Mouse (Mus musculus) small intestine, adult 2 months (tissue): ENCODE results near the gene Btnl6. TPM values are rescaled to one million over a fixed set of nuclear protein-coding genes. Genes with fewer than 3 reads are reported as not detected.
"Not testable (repeated sequence)": the region's sequence is repeated elsewhere in the genome, so short reads cannot be mapped to it uniquely, and the experiment has no call there.

ENCODE experiments used
- H3K27ac ChIP-seq: fragments of 200-500 bp; 2 replicates; pipeline ENCODE4 v1.5.1; 2012; ENCODE audit warnings: low read depth, low read length, control low read depth, inconsistent platforms; ENCODE audit not compliant: insufficient read depth
- H3K27me3 ChIP-seq: fragments of 200-500 bp; 2 replicates; pipeline ENCODE4 v1.6.1; 2012; ENCODE audit warnings: mild to moderate bottlenecking, moderate library complexity, low read length, inconsistent platforms; ENCODE audit not compliant: control insufficient read depth, insufficient read depth
- H3K36me3 ChIP-seq: fragments of 200-500 bp; 2 replicates; pipeline ENCODE4 v1.6.1; 2012; ENCODE audit warnings: mild to moderate bottlenecking, low read length, control low read depth, inconsistent platforms; ENCODE audit not compliant: control insufficient read depth, insufficient read depth
- H3K4me1 ChIP-seq: fragments of 200-500 bp; 2 replicates; pipeline ENCODE4 v1.6.1; 2012; ENCODE audit warnings: low read length, inconsistent platforms, mixed read lengths; ENCODE audit not compliant: control insufficient read depth, insufficient read depth, insufficient read length
- H3K4me3 ChIP-seq: fragments of 200-500 bp; 2 replicates; pipeline ENCODE4 v1.5.1; 2012; ENCODE audit warnings: low read depth, mild to moderate bottlenecking, control low read depth, inconsistent platforms, low read length, moderate library complexity
- CTCF ChIP-seq: fragments of 200-500 bp; IDR thresholded peaks from 2 replicates; pipeline ENCODE4 v1.5.1; 2012; ENCODE audit warnings: low read depth, mild to moderate bottlenecking, control low read depth, inconsistent platforms, low read length, moderate library complexity, mixed read lengths; ENCODE audit not compliant: insufficient replicate concordance, insufficient read length; ENCODE audit errors: extremely low read depth
- POLR2A ChIP-seq: fragments of 200-500 bp; IDR thresholded peaks from 2 replicates; pipeline ENCODE4 v1.6.1; 2012; ENCODE audit warnings: low read depth, mild to moderate bottlenecking, control low read depth, inconsistent platforms, low read length, moderate library complexity
- WGBS: fragments of 180-500 bp; shearing (Covaris S2); methylation state at CpG from one replicate; pipeline ENCODE4 v1.1.7; 2018; 5-methylcytosine and 5-hydroxymethylcytosine counted together
- polyA plus RNA-seq: library from polyadenylated mRNA; depleted of rRNA; stranded (reverse); fragments of >200 nt; gene quantifications from 2 replicates; pipeline ENCODE4 v1.2.3, GENCODE M21; 2012

Btnl6 gene
- polyA plus RNA-seq, 1 experiment = 104 TPM

DNA sequence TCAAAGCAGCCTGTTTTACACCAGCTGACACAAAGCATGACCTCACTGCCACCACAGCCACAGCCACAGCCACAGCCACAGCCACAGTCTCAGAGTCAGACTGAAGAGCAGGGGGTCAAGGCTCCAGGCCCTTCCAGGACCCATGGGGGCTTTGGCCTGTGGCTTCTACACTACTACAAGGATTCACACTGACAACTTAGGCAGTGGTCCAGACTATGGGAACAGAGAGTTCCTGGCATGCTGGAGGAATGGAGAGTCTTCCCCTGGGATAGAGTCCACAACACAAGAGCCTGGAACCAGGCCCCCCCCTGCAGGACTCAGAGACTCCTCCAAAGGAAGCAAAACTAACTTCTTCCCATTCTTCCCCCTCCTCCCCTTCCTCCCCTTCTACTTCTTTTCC lies 9.6 kb downstream of the Btnl6 start:
- H3K4me3 ChIP-seq = no peak overlapping the region
- no peaks in the 10 kb centered on the region for H3K4me1 ChIP-seq
- TF ChIP-seq POLR2A (no peak), CTCF (no peak)
- no peak overlapping the region for H3K27ac ChIP-seq
- no peaks in the 10 kb centered on the region for H3K27me3 ChIP-seq
- peaks cover 47% of the 10 kb centered on the region for H3K36me3 ChIP-seq

DNA sequence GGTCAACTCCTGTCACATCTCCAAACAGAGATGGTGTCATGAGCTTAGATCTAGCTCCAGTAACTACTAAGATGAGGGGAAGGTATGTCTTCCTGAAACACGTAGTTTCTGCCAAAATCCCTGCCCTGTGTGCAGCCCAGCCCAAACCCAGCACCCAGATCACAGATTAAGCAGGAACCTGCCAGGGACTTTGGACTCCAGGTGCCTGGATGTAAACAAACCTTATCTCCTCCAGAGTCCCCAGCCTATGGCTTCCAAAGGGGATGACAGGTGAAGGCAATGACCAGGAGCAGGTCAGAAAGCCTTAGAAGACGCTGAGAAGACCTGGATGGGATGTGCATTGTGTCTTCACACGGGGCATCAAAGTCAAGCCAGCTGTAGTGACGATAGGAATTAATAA lies 19.4 kb downstream of the Btnl6 start:
- WGBS = 9% methylated on average over 4 of the region's 4 CpGs
- not testable (repeated sequence) for H3K4me1 ChIP-seq, H3K27me3 ChIP-seq, H3K4me3 ChIP-seq
- Histone ChIP-seq H3K36me3 (peaks cover 22% of the 10 kb centered on the region), H3K27ac (peak overlapping the region; percentile 89)

GRCm38 (mm10) chr17:34497319-34497718 lies 19.8 kb downstream of the Btnl6 start:
- Histone ChIP-seq H3K36me3 (peaks cover 26% of the 10 kb centered on the region), H3K4me3 (peak overlapping the region; percentile 81), H3K27ac (peak overlapping the region; percentile 96)
- 18% methylated on average over 3 of the region's 3 CpGs for WGBS
- H3K4me1 ChIP-seq, H3K27me3 ChIP-seq: not testable (repeated sequence)

DNA sequence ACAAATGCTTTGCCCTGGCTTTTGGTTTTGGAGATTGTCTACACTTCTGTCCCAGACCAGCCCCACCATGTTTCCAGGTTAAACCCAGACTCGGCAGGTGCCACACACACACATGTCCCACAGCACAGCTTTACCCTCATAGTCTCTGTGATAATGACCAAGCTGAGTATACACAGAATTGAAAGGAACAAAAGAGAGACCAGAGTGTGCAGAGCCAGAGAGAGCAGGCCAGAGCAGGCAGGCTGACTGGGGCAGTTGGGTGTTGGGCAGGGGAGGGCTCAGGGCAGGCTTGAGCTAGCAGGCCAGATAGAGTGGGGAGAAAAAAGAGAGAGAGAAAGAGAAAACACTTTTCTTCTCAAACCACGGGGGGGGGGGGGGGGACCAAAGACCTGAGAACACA lies 20.6 kb downstream of the Btnl6 start:
- peak overlapping the region; percentile 96 for H3K27ac ChIP-seq
- peaks cover 6% of the 10 kb centered on the region; the same call in 1 of the 2 replicates for H3K4me1 ChIP-seq
- H3K27me3 ChIP-seq = no peaks in the 10 kb centered on the region
- WGBS = 31% methylated on average over 2 of the region's 2 CpGs
- peak overlapping the region; percentile 81 for H3K4me3 ChIP-seq
- H3K36me3 ChIP-seq = peaks cover 31% of the 10 kb centered on the region
- TF ChIP-seq POLR2A = no peak
- TF ChIP-seq CTCF = no peak

DNA sequence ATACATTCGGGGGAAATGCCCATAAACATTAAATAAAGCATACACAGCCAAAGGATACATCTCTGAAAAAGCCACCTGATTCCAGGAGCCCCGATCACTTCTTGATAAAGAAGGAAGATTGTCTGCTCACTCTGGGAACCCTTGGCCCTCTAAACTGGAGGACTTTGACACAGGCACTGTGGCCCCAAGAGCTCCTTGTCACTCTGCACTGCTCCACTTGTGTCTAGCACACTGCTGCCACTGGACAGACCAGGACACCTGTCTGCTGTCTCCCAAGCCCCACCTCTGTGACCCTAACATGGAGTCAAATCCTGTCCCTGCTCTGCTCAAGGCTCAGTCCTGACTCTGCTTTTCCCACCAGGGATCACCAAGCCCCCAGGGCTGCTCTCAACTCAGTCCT lies 22.0 kb downstream of the Btnl6 start:
- H3K4me1 ChIP-seq, H3K27me3 ChIP-seq: not testable (repeated sequence)
- H3K27ac ChIP-seq = peak overlapping the region; percentile 96
- peaks cover 38% of the 10 kb centered on the region for H3K36me3 ChIP-seq
- peak; percentile 41; the same call in 1 of the 2 replicates for TF ChIP-seq POLR2A
- WGBS = 30% methylated on average over 2 of the region's 2 CpGs
- H3K4me3 ChIP-seq = peak overlapping the region; percentile 81

DNA sequence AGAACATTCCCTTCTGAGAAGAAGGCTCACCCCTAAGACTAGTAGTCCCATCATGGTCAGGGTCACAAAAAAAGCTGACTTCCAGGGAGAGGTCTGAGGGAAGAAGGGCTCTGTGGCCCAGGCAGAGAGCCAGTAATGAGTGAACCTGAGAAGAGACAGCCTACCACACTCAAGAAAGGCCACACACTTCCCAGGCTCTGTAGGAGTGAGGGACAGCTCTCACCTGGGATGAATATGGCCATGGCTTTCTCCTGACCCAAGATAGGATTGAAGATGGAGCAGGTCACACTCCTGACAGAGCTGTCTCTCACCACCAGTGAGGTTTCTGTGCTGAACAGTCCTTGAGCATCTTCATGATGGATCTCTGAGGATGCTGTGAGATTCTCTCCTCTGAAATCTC lies 24.4 kb downstream of the Btnl6 start:
- Histone ChIP-seq H3K4me1 (peaks cover 6% of the 10 kb centered on the region; the same call in 1 of the 2 replicates), H3K27ac (no peak overlapping the region), H3K27me3 (no peaks in the 10 kb centered on the region), H3K4me3 (no peak overlapping the region), H3K36me3 (peaks cover 56% of the 10 kb centered on the region)
- no peak for TF ChIP-seq CTCF

DNA sequence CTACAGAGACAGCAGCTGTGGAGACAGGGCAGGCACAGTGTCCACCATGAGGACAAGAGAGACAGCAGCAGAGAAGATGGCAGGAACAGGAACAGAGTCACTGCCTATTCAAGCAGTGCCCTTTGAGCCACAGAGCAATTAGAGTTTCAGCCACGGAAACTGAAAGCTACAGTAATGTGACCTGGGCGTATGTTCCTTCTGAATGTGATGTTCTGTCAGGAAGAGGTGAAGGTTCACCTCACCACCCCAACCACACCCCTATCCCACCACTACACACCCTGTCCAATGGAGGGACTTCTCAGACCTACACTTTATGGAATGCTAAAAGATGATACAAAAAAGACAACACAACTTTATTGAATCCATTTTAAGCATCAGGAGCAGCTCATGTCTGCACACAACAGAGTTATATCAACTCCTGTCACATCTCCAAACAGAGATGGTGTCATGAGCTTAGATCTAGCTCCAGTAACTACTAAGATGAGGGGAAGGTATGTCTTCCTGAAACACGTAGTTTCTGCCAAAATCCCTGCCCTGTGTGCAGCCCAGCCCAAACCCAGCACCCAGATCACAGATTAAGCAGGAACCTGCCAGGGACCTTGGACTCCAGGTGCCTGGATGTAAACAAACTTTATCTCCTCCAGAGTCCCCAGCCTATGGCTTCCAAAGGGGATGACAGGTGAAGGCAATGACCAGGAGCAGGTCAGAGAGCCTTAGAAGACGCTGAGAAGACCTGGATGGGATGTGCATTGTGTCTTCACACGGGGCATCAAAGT lies 39.7 kb downstream of the Btnl6 start, which contains the start of gene Btnl4:
TSS of gene Btnl4 (minus strand) at position 81 of the 776 bp plus-strand sequence.
- WGBS = 23% methylated on average over 5 of the region's 5 CpGs
- not testable (repeated sequence) for H3K27me3 ChIP-seq, H3K4me1 ChIP-seq
- Histone ChIP-seq H3K4me3 (peak within 1 kb of the TSS; percentile 82), H3K27ac (peak within 1 kb of the TSS; percentile 92), H3K36me3 (peaks cover 15% of the 10 kb centered on the region)

GRCm38 (mm10) chr17:34476427-34476826 lies 40.7 kb downstream of the Btnl6 start:
- H3K27ac ChIP-seq = peak overlapping the region; percentile 92
- TF ChIP-seq POLR2A (no peak), CTCF (no peak)
- peak overlapping the region; percentile 82 for H3K4me3 ChIP-seq
- WGBS = 21% methylated on average over 1 of the region's 2 CpGs
- no peaks in the 10 kb centered on the region for H3K27me3 ChIP-seq
- H3K4me1 ChIP-seq = peaks cover 3% of the 10 kb centered on the region; the same call in 1 of the 2 replicates
- peaks cover 24% of the 10 kb centered on the region for H3K36me3 ChIP-seq
